Mouse (Mus musculus): ENCODE results near the gene Gm9913.

The Gm9913 gene

DNA sequence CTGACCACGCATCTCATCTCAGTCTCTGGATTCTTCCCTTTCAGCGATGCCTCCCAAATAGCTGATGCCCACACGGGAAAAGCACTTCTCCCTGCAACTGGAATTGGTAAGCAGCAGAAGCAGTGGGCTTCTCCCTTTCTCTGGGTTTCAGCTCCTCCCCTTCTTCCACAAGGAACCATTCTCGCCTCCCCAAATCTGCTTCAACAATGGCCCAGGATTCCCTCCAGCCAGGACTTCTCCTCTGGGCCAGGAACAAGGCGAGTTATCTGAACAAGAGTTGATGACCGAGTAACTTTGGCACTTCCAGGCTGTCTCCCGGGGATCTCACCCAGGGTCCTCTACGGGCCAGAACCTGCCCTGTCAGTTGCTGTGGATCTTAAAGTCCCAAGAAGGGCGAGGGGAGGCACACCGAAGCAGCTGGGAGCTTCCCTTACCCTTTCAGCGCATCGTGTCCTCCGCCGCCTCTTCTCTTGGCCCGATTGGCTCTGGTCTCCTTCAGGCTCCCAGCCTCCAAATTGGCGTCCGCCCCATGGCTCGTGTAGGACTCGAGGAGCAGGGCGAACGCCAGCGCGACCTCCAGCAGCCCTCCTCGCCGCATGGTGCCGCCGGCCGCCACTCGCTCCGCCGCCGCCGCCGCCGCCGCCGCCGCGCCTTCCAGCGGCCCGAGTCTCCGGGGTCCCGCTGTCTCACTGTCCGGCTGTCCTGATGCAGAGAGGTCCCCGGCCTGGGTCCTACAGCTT, at the start of gene Gm9913:
Gene Gm9913, plus strand, starts transcription at position 84 of the 740 bp plus-strand sequence.
- ATAC-seq (ENCODE audit: insufficient number of reproducible peaks, low FRiP score, low TSS enrichment) = no peak

GRCm38 (mm10) chr2:125456059-125456789, 48.7 kb upstream of the Gm9913 start:
- no peak for ATAC-seq (ENCODE audit: insufficient number of reproducible peaks, low FRiP score, low TSS enrichment)

DNA sequence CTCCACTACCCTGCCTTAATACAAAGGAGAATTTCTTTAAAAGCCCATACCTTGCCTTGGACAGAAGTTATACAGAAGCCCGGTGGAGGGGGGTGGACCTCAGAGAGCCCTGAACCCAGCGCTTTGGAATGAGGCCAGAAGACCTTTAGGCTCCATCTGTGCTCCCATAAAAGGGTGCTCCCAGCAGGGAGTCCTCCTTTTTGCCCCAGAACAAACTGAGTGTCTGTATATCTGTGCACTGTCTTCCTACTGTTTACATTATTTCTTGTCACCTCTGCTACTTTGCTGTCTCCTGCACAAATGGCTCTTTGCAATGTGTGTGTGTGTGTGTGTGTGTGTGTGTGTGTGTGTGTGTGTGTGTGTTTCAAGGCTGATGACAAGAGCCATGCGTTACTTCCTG, 45.8 kb upstream of the Gm9913 start:
- ATAC-seq (ENCODE audit: insufficient number of reproducible peaks, low FRiP score, low TSS enrichment) = no peak

DNA sequence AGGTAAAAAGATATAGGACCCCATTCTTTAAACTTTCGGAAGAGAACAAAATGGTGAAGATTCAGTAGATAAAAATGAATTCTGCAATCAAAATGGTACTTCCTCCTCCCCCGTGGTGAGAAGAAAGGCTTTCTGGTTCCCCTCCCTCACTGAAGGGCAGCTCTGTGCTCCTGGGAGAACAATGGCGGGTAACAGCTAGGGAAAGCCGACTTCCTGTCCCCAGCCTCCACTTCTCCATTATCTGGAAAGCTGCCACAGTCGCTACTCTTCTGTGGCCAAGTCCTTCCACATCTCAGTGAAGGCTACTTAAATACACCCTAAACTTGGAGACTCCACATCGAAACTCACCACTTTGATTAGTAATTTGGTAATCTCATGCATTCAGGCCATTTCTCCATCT, 40.9 kb upstream of the Gm9913 start:
- no peak for ATAC-seq (ENCODE audit: insufficient number of reproducible peaks, low FRiP score, low TSS enrichment)

- ATAC-seq (ENCODE audit: insufficient number of reproducible peaks, low FRiP score, low TSS enrichment) = no peak
Measured at GRCm38 (mm10) chr2:125470553-125471295, 34.2 kb upstream of the Gm9913 start.

DNA sequence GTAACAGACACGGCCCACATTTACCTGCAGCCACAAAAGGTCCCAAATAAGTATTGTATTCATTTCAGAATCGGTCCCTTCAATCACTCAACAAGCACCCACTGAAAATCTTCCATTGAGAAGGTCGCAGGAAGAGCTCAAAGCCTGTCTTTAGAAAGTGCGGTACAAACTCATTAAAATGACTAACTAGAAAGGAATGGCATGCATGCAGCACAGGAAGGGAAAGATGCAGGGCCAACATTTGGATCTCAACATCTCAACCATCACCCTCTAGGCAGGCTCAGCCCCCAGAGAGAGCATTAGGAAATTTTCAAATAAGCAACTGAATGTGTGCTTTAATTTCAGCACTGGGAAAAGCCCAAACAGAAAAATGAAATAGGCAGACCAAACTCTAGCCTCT, 33.2 kb upstream of the Gm9913 start:
- no peak for ATAC-seq (ENCODE audit: insufficient number of reproducible peaks, low FRiP score, low TSS enrichment)

- no peak for ATAC-seq (ENCODE audit: insufficient number of reproducible peaks, low FRiP score, low TSS enrichment)
Measured at GRCm38 (mm10) chr2:125473228-125473627, 31.7 kb upstream of the Gm9913 start.

GRCm38 (mm10) chr2:125474690-125475089, 30.2 kb upstream of the Gm9913 start:
- no peak for ATAC-seq (ENCODE audit: insufficient number of reproducible peaks, low FRiP score, low TSS enrichment)

DNA sequence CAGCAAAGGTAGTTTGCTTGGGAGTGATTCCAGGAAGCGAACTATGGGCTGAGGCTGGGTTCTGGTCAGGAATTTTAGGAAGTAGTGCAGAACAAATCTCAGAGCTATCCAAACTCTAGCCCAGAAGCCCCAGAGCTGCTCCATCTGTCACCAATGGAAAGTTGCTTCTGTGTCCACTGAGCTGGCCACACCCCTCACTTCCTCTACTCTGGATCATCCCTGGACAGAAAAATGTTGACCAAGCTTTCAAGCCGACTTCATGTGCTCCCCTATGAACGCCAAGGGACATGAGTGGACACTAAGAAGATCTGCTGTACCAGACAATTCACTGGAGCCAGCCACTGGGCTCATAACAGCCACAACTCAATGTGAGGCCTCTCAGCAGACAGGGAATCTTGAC, 28.7 kb upstream of the Gm9913 start:
- no peak for ATAC-seq (ENCODE audit: insufficient number of reproducible peaks, low FRiP score, low TSS enrichment)

DNA sequence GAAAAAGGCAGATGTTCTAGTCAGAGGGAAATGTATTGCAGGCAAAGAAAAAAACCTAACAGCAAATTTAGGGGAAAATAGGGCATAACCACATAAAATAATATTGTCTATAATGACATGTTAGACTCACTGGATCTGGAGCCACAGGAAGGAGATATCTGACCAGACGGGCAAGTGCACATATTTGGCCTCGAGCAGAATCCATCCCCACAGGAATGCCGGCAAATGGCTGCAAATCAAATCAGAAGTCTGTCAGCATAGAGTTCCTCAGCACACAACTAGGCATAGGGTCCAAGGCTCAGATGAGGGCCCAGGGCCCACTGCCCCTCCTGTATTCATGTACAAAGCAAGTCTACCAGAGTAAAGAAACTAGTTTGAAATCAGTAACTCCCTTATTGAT, 27.5 kb upstream of the Gm9913 start:
- ATAC-seq (ENCODE audit: insufficient number of reproducible peaks, low FRiP score, low TSS enrichment) = no peak

GRCm38 (mm10) chr2:125478705-125479104, 26.2 kb upstream of the Gm9913 start:
- ATAC-seq (ENCODE audit: insufficient number of reproducible peaks, low FRiP score, low TSS enrichment) = no peak

DNA sequence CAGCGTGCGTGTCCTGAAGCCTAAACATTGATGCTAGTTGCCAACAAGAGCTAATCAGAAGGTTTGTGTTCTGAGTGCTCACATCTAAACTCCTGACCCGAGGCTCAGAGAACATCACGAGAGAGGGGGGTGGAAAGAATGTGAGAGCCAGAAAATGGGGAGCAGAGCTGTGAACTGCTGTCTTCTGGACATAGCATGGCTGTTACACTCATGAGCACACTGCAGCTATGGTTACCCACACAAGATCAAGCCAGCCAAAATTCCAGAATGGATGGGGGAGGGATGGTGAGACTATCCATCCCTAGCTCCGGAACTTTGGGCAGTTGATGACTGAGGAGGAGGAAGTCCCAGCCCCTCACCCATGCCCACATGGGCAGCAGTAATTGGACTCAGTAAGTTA, 24.8 kb upstream of the Gm9913 start:
- no peak for ATAC-seq (ENCODE audit: insufficient number of reproducible peaks, low FRiP score, low TSS enrichment)

- no peak for ATAC-seq (ENCODE audit: insufficient number of reproducible peaks, low FRiP score, low TSS enrichment)
Measured at GRCm38 (mm10) chr2:125481116-125481515, 23.8 kb upstream of the Gm9913 start.

GRCm38 (mm10) chr2:125481531-125482317, 23.2 kb upstream of the Gm9913 start:
- ATAC-seq (ENCODE audit: insufficient number of reproducible peaks, low FRiP score, low TSS enrichment) = no peak

DNA sequence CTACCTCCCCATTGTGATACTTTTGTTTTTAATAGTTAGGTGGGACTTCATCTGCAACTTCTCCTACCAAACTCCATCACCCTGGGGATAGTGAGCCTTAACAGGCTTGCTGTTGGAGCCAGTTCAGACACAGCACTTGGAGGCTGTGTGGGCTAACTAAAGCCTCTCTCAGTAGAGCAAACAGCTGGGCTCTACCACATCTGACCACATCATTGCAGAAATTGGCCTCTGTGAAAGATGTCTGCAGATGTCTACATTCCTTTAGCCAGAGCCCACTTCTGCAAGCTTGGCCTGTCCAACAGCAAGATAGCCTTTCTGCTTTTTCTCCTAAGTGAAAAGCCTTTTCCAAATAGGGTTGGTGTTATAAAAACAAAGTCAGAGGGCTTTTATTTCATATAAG, 20.7 kb upstream of the Gm9913 start:
- no peak for ATAC-seq (ENCODE audit: insufficient number of reproducible peaks, low FRiP score, low TSS enrichment)

- ATAC-seq (ENCODE audit: insufficient number of reproducible peaks, low FRiP score, low TSS enrichment) = no peak
Measured at GRCm38 (mm10) chr2:125484910-125485309, 20.0 kb upstream of the Gm9913 start.

GRCm38 (mm10) chr2:125489979-125490378, 14.9 kb upstream of the Gm9913 start:
- no peak for ATAC-seq (ENCODE audit: insufficient number of reproducible peaks, low FRiP score, low TSS enrichment)

DNA sequence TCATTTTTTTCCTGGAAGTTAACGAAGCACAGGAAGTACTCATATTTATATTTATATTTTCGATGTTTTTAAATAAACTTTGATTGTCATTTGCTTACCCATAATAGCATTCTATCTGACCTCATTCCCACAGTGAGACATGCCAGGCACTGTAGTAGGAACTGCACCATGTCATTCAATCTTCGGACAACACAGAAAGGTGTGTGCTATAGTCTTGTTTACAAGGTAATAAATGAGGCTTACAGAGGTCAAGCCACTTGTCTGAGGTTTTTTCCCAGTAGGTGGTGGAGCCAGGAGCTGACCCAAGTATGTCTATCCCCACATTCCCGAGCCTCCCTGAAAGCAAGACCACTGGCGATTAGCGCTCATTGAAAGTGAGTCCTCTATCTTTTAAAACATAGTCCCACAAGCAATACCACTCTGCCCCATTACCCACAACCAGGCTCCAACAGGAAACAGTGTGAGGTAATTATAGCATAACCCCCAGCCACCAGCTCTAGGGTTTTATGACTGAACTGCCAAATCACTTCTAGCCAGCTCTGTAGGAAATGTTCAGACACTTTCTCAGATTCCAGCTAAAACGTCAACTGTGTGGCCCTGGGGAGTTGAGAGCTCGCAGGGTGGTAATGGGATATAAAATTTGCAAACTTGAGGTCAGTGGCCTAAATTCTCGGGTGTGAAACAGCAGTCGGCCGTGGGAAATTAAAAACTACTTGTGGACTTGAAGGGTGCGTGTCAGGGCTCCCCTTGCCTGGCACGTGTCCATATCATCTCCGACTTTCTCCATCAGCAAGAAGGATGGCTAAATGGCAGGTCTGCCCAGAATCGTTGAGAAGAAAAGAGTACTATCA, 12.6 kb upstream of the Gm9913 start:
- no peak for ATAC-seq (ENCODE audit: insufficient number of reproducible peaks, low FRiP score, low TSS enrichment)

GRCm38 (mm10) chr2:125494291-125494690, 10.6 kb upstream of the Gm9913 start:
- no peak for ATAC-seq (ENCODE audit: insufficient number of reproducible peaks, low FRiP score, low TSS enrichment)
